Mouse (Mus musculus) thymus, adult 2 months (tissue): ENCODE data around the gene Trpc3. TPM values are rescaled to one million over a fixed set of nuclear protein-coding genes. Genes with fewer than 3 reads are reported as not detected.
"Not testable (repeated sequence)": the region's sequence is repeated elsewhere in the genome, so short reads cannot be mapped to it uniquely, and the experiment has no call there.

Experiments used
- DNase-seq: peaks from one replicate; pipeline ENCODE4 v3.0.0; 2021
- H3K27ac ChIP-seq: fragments of 200-500 bp; 2 replicates; pipeline ENCODE4 v1.5.1; 2012; ENCODE audit warnings: low read length, control low read depth; ENCODE audit not compliant: control insufficient read depth, insufficient read depth
- H3K27me3 ChIP-seq: fragments of 200-500 bp; 2 replicates; pipeline ENCODE4 v1.6.1; 2012; ENCODE audit warnings: mild to moderate bottlenecking, low read length, moderate library complexity, mixed read lengths; ENCODE audit not compliant: control insufficient read depth, insufficient read depth
- H3K36me3 ChIP-seq: fragments of 200-500 bp; 2 replicates; pipeline ENCODE4 v1.6.1; 2012; ENCODE audit warnings: mild to moderate bottlenecking, low read length, moderate library complexity; ENCODE audit not compliant: control insufficient read depth, insufficient read depth
- H3K4me1 ChIP-seq: fragments of 200-500 bp; replicated peaks from 2 replicates; pipeline ENCODE4 v1.6.1; 2012; ENCODE audit warnings: low read length; ENCODE audit not compliant: control insufficient read depth, insufficient read depth
- H3K4me3 ChIP-seq: fragments of 200-500 bp; 2 replicates; pipeline ENCODE4 v1.5.1; 2012; ENCODE audit warnings: mild to moderate bottlenecking, low read length, control low read depth, moderate library complexity; ENCODE audit not compliant: control insufficient read depth, insufficient read depth
- CTCF ChIP-seq: fragments of 200-500 bp; IDR thresholded peaks from 2 replicates; pipeline ENCODE4 v1.5.1; 2012; ENCODE audit warnings: mild to moderate bottlenecking, control low read depth, low read length, moderate library complexity, borderline replicate concordance; ENCODE audit not compliant: control insufficient read depth, poor library complexity, insufficient read depth; ENCODE audit errors: extremely low read depth
- POLR2A ChIP-seq: fragments of 200-500 bp; IDR thresholded peaks from 2 replicates; pipeline ENCODE4 v1.6.1; 2012; ENCODE audit warnings: mild to moderate bottlenecking, low read length, control low read depth, moderate library complexity; ENCODE audit not compliant: control insufficient read depth, poor library complexity, insufficient read depth; ENCODE audit errors: extremely low read depth
- WGBS: fragments of 180-500 bp; shearing (Covaris S2); methylation state at CpG from one replicate; pipeline ENCODE4 v1.1.7; 2018; 5-methylcytosine and 5-hydroxymethylcytosine counted together
- polyA plus RNA-seq: library from polyadenylated mRNA; depleted of rRNA; stranded (reverse); fragments of >200 nt; gene quantifications from 2 replicates; pipeline ENCODE4 v1.2.3, GENCODE M21; 2012; rRNA removed

Trpc3 gene
- polyA plus RNA-seq, 1 experiment, result 0.58 TPM

DNA sequence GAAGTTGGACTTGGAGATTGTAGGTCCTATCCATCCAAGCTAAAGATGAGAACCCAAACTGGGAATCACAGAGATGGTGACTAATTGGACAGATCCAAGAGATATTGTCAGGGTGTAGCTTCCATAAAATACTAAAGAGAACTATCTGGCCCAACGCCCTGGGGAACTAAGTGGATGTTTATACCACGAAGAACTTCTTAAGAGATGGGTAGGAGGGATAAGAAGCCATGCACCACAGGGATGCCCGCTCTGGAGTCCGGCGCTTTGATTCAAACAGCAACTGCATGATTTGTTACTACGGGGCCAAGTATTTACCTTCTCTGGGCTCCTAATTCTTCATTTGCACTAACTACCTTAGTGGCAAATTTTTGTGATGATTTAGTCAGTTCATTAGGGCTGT is 77.3 kb downstream of the Trpc3 start:
- DNase-seq, result no peak
- H3K27me3 ChIP-seq, result no peaks in the 10 kb centered on the region
- WGBS, result 45% methylated on average over 6 of the region's 6 CpGs
- peaks cover 5% of the 10 kb centered on the region for H3K4me1 ChIP-seq
- TF ChIP-seq POLR2A (no peak), CTCF (no peak)
- no peaks in the 10 kb centered on the region for H3K36me3 ChIP-seq
- H3K27ac ChIP-seq, result no peak overlapping the region
- peak overlapping the region; percentile 50 for H3K4me3 ChIP-seq

GRCm38 (mm10) chr3:36605894-36606783 is 83.8 kb downstream of the Trpc3 start:
- H3K36me3 ChIP-seq, result no peaks in the 10 kb centered on the region
- DNase-seq, result no peak
- H3K27me3 ChIP-seq, result no peaks in the 10 kb centered on the region
- H3K27ac ChIP-seq, result no peak overlapping the region
- no peak for TF ChIP-seq POLR2A
- TF ChIP-seq CTCF, result no peak
- H3K4me3 ChIP-seq, result no peak overlapping the region
- WGBS, result 94% methylated on average over 7 of the region's 7 CpGs
- H3K4me1 ChIP-seq, result no peaks in the 10 kb centered on the region

GRCm38 (mm10) chr3:36599773-36600172 is 90.2 kb downstream of the Trpc3 start:
- H3K27me3 ChIP-seq, H3K4me1 ChIP-seq, H3K4me3 ChIP-seq, H3K36me3 ChIP-seq, H3K27ac ChIP-seq: not testable (repeated sequence)
- DNase-seq, result peak; percentile 1
- 91% methylated on average over 8 of the region's 9 CpGs for WGBS

DNA sequence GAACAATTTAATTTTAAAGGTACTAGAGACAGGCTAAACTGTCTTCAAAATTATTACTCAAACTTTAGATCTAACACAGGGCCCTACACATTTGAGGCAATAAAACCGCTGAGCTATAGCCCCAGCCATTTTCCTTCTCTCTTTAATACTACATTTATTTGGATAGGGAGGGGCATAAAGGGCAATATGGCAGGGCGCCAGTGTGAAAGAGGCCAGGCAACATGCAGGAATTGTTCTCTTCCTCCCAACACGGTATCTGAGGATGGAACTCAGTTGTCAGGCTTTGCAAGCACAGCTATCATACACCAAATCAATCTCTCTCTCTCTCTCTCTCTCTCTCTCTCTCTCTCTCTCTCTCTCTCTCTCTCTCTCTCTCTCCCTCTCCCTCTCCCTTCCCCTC is 91.2 kb downstream of the Trpc3 start:
- H3K4me3 ChIP-seq, result no peak overlapping the region
- no peaks in the 10 kb centered on the region for H3K27me3 ChIP-seq
- no peaks in the 10 kb centered on the region for H3K36me3 ChIP-seq
- H3K27ac ChIP-seq, result no peak overlapping the region
- no peak for TF ChIP-seq CTCF
- no peak for TF ChIP-seq POLR2A
- no peaks in the 10 kb centered on the region for H3K4me1 ChIP-seq
- no peak for DNase-seq
- 91% methylated on average over 3 of the region's 3 CpGs for WGBS

- peak; percentile 57 for TF ChIP-seq POLR2A
- TF ChIP-seq CTCF, result peak; percentile 62; the same call in 1 of the 2 replicates
- Histone ChIP-seq H3K27me3 (no peaks in the 10 kb centered on the region), H3K4me1 (peaks cover 6% of the 10 kb centered on the region), H3K4me3 (peak within 1 kb of the TSS; percentile 66), H3K36me3 (peaks cover 14% of the 10 kb centered on the region), H3K27ac (no peak within 1 kb of the TSS)
- WGBS, result under 1% methylated on average over 60 of the region's 60 CpGs
- peak; percentile 97 for DNase-seq
These were observed 118.1 kb downstream of the Trpc3 start, which contains the start of gene Ccna2 for GRCm38 (mm10) chr3:36571827-36572378. TSS of gene Ccna2 (minus strand) at chr3:36572150.

DNA sequence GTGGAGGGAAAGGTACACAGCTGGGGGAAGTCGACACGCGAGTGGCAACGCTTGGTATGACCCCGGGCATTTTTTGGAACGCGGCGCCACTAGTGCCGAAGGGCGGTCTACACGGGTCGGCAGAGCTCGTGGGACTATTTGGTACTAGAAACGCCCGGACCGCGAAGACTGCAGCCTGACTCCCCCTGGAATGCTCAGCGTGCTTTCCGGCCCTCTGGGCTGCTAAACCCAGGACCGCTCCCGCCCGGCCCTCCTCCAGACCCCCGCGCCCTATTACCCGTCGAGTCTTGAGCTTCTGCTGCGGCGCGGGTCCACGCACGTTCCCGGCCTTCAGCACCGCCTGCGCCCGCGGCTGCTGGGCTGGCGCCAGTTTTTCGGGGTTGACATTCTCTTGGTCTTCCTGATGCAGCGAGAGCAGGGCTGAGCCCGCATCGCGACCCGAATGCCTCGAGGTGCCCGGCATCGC is 118.6 kb downstream of the Trpc3 start:
- Histone ChIP-seq H3K27ac (no peak overlapping the region), H3K36me3 (peaks cover 19% of the 10 kb centered on the region), H3K4me1 (peaks cover 6% of the 10 kb centered on the region), H3K4me3 (peak overlapping the region; percentile 66), H3K27me3 (no peaks in the 10 kb centered on the region)
- DNase-seq, result peak; percentile 30
- under 1% methylated on average over 46 of the region's 46 CpGs for WGBS
- TF ChIP-seq CTCF (no peak), POLR2A (no peak)

Other genes with a start within 250 kb of the Trpc3 start
- 374 and 442 TPM in 2 replicates for gene Anxa5, start 214.3 kb downstream of the Trpc3 start, polyA plus RNA-seq
- gene 1810062G17Rik, start 214.2 kb downstream of the Trpc3 start, polyA plus RNA-seq, result 1.2 and 1.5 TPM in 2 replicates
- gene Gm11549, start 168.4 kb downstream of the Trpc3 start, polyA plus RNA-seq, result 0.22 and 0.30 TPM in 2 replicates
- gene Exosc9, start 137.6 kb downstream of the Trpc3 start, polyA plus RNA-seq, result 8.3 and 11.4 TPM in 2 replicates
- 196 and 359 TPM in 2 replicates for gene Ccna2, start 118.0 kb downstream of the Trpc3 start, polyA plus RNA-seq
- gene Bbs7, start 76.7 kb downstream of the Trpc3 start, polyA plus RNA-seq, result 1.0 and 2.4 TPM in 2 replicates
- gene 4932438A13Rik, start 172.9 kb upstream of the Trpc3 start, polyA plus RNA-seq, result 33.4 and 34.4 TPM in 2 replicates